Mouse (Mus musculus): ENCODE results near the gene Snx20. TPM values are rescaled to one million over a fixed set of nuclear protein-coding genes. Genes with fewer than 3 reads are reported as not detected.
A peak's percentile ranks its signal among the peaks of the same experiment; 100 is the strongest.

Snx20 gene
- total and polyA plus RNA-seq, 2 experiments from 2014 or later: 1.1 to 2.2 TPM

DNA sequence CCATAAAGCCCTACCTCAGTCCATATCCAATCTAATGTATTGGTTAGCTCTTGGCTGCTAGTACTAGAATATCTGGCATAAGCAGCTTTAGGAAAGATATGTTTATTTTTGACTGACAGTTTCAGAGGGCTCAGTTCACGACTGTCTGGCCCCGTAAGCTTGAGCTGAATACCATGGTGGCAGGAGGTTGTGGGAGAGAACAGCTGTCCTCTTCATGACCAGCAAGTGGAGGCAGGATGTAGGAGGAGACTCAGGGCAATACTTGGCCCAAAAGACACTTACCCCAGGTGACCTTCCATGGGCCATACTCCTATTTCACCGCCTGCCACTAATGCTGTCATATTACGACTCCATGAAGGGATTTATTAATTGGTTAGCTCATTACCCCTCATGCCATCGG lies 37.9 kb upstream of the Snx20 start:
- Histone ChIP-seq H3K4me2 (ENCODE audit: low read depth, low read length) (no peak overlapping the region), H3K4me1 (ENCODE audit: insufficient read depth, low read length) (peaks cover 5% of the 10 kb centered on the region; the same call in 1 of the 2 replicates), H3K27me3 (ENCODE audit: insufficient read depth, low read length) (no peaks in the 10 kb centered on the region), H3K9me3 (ENCODE audit: low read length) (no peaks in the 10 kb centered on the region), H3K27ac (no peak overlapping the region), H3K4me3 (ENCODE audit: low read length) (no peak overlapping the region), H3K9ac (replicated peaks; ENCODE audit: low read length) (no peak overlapping the region), H3K36me3 (ENCODE audit: insufficient read depth, low read length) (no peaks in the 10 kb centered on the region)
- no peak for TF ChIP-seq CTCF (IDR thresholded peaks at IDR 0.05; ENCODE audit: low read depth)
- DNase-seq (ENCODE audit: low spot score): no peak
- ATAC-seq: no peak
- 83% methylated on average over 5 of the region's 5 CpGs for WGBS

DNA sequence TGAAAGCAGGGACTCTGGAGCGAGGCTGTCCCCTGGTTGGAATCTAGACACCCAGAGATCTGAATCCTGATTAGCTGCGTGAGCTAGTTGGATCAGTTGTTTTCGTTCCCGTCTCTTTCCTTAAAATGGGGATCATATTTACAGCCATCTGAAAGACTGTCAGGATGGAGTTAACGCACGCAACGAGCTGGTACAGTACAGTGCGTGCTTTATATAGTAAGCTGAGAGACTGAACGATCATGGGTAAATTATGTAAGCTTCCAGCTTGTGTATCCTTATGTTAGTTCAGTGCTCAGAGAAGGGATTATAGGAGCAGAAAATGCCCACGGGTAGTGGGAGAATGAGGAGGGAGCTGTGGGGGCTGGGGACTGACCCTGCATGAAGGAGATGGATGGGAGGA lies 35.6 kb upstream of the Snx20 start:
- no peak overlapping the region for H3K4me2 ChIP-seq (ENCODE audit: low read depth, low read length)
- H3K36me3 ChIP-seq (ENCODE audit: insufficient read depth, low read length): no peaks in the 10 kb centered on the region
- TF ChIP-seq CTCF (IDR thresholded peaks at IDR 0.05; ENCODE audit: low read depth): no peak
- H3K27me3 ChIP-seq (ENCODE audit: insufficient read depth, low read length): no peaks in the 10 kb centered on the region
- H3K4me1 ChIP-seq (ENCODE audit: insufficient read depth, low read length): peaks cover 10% of the 10 kb centered on the region; the same call in 1 of the 2 replicates
- no peak for DNase-seq (ENCODE audit: low spot score)
- no peak overlapping the region for H3K4me3 ChIP-seq (ENCODE audit: low read length)
- ATAC-seq: no peak
- H3K9ac ChIP-seq (replicated peaks; ENCODE audit: low read length): no peak overlapping the region
- H3K27ac ChIP-seq: no peak overlapping the region
- H3K9me3 ChIP-seq (ENCODE audit: low read length): no peaks in the 10 kb centered on the region
- 85% methylated on average over 10 of the region's 10 CpGs for WGBS

DNA sequence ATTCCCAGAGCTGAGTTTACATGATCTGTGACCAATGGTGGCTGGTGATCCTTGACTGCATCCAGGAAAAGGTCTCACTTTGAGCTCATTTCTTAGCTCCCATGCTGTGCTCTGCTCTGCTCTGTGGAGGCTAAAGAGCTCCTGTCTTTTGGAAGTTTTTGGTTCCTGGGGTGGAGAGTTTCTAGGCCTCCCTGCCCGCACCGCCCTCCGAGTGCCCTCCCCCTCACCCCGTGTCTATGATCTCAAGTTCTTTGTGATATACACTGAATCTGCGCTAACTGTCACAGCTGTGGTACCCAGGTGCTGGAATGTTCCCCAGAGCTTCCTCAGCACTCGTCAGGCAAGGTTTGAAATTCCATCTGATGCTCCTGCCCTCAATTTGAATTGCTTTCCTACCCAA lies 34.9 kb upstream of the Snx20 start:
- no peak overlapping the region for H3K4me3 ChIP-seq (ENCODE audit: low read length)
- H3K4me1 ChIP-seq (ENCODE audit: insufficient read depth, low read length): peaks cover 10% of the 10 kb centered on the region; the same call in 1 of the 2 replicates
- 73% methylated on average over 6 of the region's 6 CpGs for WGBS
- H3K4me2 ChIP-seq (ENCODE audit: low read depth, low read length): no peak overlapping the region
- no peaks in the 10 kb centered on the region for H3K27me3 ChIP-seq (ENCODE audit: insufficient read depth, low read length)
- H3K9me3 ChIP-seq (ENCODE audit: low read length): no peaks in the 10 kb centered on the region
- no peaks in the 10 kb centered on the region for H3K36me3 ChIP-seq (ENCODE audit: insufficient read depth, low read length)
- ATAC-seq (no peak), DNase-seq (ENCODE audit: low spot score) (no peak)
- H3K27ac ChIP-seq: no peak overlapping the region
- H3K9ac ChIP-seq (replicated peaks; ENCODE audit: low read length): no peak overlapping the region
- no peak for TF ChIP-seq CTCF (IDR thresholded peaks at IDR 0.05; ENCODE audit: low read depth)

DNA sequence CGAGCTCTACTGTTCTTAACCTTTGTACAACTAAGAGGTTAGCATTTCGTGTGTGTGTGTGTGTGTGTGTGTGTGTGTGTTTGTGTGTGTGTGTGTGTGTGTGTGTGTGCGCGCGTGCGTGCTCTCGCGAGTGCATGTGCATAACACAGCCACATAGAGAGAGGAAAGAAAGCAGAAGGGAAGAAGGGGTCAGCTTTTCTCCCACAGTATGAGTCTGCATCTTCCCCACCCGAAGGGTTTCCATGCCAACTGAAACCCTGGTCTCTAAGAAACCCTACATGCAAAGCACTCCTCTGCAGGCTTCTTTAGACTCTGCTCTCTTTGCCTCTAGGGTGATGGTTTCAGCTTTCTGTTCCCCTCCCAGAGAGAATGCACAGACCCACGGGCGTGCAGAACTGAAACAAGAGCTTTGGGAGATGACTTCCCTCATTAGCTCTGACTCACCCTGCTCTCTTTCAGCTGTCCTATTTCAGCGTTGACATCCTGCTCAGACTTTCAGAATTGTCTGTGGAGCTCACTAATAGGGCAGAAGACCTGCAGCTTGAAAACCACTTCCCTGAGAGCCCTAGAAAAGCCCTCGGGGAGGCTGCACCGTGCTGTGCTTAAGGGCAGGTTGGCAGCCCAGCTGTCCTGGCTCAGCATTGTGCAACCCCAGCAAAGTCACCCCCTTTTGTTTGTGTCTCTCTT lies 32.6 kb upstream of the Snx20 start:
- Histone ChIP-seq H3K4me2 (ENCODE audit: low read depth, low read length) (no peak overlapping the region), H3K27me3 (ENCODE audit: insufficient read depth, low read length) (no peaks in the 10 kb centered on the region), H3K4me3 (ENCODE audit: low read length) (no peak overlapping the region), H3K27ac (peak overlapping the region; percentile 59; the same call in 1 of the 2 replicates), H3K36me3 (ENCODE audit: insufficient read depth, low read length) (no peaks in the 10 kb centered on the region), H3K9me3 (ENCODE audit: low read length) (no peaks in the 10 kb centered on the region), H3K9ac (replicated peaks; ENCODE audit: low read length) (no peak overlapping the region), H3K4me1 (ENCODE audit: insufficient read depth, low read length) (peaks cover 10% of the 10 kb centered on the region; the same call in 1 of the 2 replicates)
- no peak for TF ChIP-seq CTCF (IDR thresholded peaks at IDR 0.05; ENCODE audit: low read depth)
- WGBS: 25% methylated on average over 14 of the region's 14 CpGs
- ATAC-seq (peak; percentile 88), DNase-seq (ENCODE audit: low spot score) (peak; percentile 69)

DNA sequence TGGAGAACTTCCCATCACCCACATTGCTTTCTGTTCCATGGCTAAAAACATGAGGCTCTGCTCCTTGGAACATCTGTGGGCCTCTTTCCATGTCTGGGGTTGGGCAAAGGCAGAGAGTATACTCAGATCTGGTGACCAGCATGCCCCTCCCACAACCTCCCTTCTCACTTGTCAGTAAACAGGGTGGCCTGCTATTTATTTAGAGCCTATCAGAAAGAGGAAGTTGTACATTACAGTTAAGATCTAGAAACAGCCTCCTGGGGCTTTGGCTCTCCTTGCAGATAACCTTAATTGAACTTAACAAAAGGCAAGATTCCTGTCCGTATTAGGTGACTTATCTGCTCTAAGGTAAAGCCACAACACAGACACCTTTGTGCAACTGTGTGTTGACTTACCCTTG lies 30.5 kb upstream of the Snx20 start:
- ATAC-seq: no peak
- Histone ChIP-seq H3K4me3 (ENCODE audit: low read length) (no peak overlapping the region), H3K27me3 (ENCODE audit: insufficient read depth, low read length) (no peaks in the 10 kb centered on the region), H3K9ac (replicated peaks; ENCODE audit: low read length) (no peak overlapping the region), H3K36me3 (ENCODE audit: insufficient read depth, low read length) (no peaks in the 10 kb centered on the region), H3K4me2 (ENCODE audit: low read depth, low read length) (no peak overlapping the region), H3K27ac (no peak overlapping the region), H3K4me1 (ENCODE audit: insufficient read depth, low read length) (peaks cover 10% of the 10 kb centered on the region; the same call in 1 of the 2 replicates), H3K9me3 (ENCODE audit: low read length) (no peaks in the 10 kb centered on the region)
- no peak for TF ChIP-seq CTCF (IDR thresholded peaks at IDR 0.05; ENCODE audit: low read depth)
- DNase-seq (ENCODE audit: low spot score): no peak
- WGBS: 79% methylated on average over 1 of the region's 1 CpGs

DNA sequence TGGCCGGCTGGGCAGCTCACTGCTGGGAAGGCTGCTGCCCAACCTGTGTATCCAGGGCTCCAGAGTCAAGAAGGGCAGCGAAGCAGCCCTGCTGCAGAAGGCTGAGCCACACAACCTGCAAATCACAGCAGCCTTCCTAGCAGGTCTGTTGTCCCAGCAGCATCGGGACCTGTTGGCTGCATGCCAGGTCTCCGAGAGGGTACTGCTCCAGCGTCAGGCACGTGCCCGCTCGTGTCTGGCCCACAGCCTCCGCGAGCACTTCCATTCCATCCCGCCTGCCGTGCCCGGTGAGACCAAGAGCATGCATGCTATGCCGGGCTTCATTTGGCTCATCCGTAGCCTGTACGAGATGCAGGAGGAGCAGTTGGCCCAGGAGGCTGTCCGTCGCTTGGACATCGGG lies 29.0 kb upstream of the Snx20 start:
- no peaks in the 10 kb centered on the region for H3K9me3 ChIP-seq (ENCODE audit: low read length)
- ATAC-seq (0 out of 2 replicates have a peak, but pooled peaks have one; percentile 13), DNase-seq (ENCODE audit: low spot score) (peak; percentile 43)
- no peaks in the 10 kb centered on the region for H3K36me3 ChIP-seq (ENCODE audit: insufficient read depth, low read length)
- no peak overlapping the region for H3K4me2 ChIP-seq (ENCODE audit: low read depth, low read length)
- WGBS: 57% methylated on average over 19 of the region's 19 CpGs
- H3K27ac ChIP-seq: no peak overlapping the region
- peaks cover 10% of the 10 kb centered on the region; the same call in 1 of the 2 replicates for H3K4me1 ChIP-seq (ENCODE audit: insufficient read depth, low read length)
- no peak for TF ChIP-seq CTCF (IDR thresholded peaks at IDR 0.05; ENCODE audit: low read depth)
- H3K9ac ChIP-seq (replicated peaks; ENCODE audit: low read length): no peak overlapping the region
- H3K4me3 ChIP-seq (ENCODE audit: low read length): no peak overlapping the region
- H3K27me3 ChIP-seq (ENCODE audit: insufficient read depth, low read length): no peaks in the 10 kb centered on the region

DNA sequence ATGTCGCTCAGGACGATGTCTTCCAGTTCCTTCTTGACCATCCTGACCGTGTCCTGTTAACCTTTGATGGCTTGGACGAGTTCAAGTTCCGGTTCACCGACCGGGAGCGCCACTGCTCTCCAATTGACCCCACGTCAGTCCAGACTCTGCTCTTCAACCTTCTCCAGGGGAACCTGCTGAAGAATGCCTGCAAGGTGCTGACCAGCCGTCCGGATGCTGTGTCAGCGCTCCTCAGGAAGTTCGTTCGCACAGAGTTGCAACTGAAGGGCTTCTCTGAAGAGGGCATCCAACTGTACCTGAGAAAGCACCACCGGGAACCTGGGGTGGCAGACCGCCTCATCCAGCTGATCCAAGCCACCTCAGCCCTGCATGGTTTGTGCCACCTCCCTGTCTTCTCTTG lies 28.2 kb upstream of the Snx20 start:
- H3K27ac ChIP-seq: no peak overlapping the region
- no peak for ATAC-seq
- 63% methylated on average over 16 of the region's 16 CpGs for WGBS
- peaks cover 8% of the 10 kb centered on the region; the same call in 1 of the 2 replicates for H3K4me1 ChIP-seq (ENCODE audit: insufficient read depth, low read length)
- no peak overlapping the region for H3K4me3 ChIP-seq (ENCODE audit: low read length)
- no peak overlapping the region for H3K4me2 ChIP-seq (ENCODE audit: low read depth, low read length)
- no peak overlapping the region for H3K9ac ChIP-seq (replicated peaks; ENCODE audit: low read length)
- H3K36me3 ChIP-seq (ENCODE audit: insufficient read depth, low read length): no peaks in the 10 kb centered on the region
- DNase-seq (ENCODE audit: low spot score): no peak
- H3K27me3 ChIP-seq (ENCODE audit: insufficient read depth, low read length): no peaks in the 10 kb centered on the region
- no peaks in the 10 kb centered on the region for H3K9me3 ChIP-seq (ENCODE audit: low read length)
- no peak for TF ChIP-seq CTCF (IDR thresholded peaks at IDR 0.05; ENCODE audit: low read depth)
